Mouse (Mus musculus) forebrain, embryonic 12.5 days (tissue): ENCODE measurements around the gene Nudcd2. TPM values are rescaled to one million over a fixed set of nuclear protein-coding genes. Genes with fewer than 3 reads are reported as not detected.
"Not testable (repeated sequence)": the region's sequence is repeated elsewhere in the genome, so short reads cannot be mapped to it uniquely, and the experiment has no call there.

Experiments
- ATAC-seq: fragments of 200-750 bp; cut with Nextera tagmentation; 2 replicates; pipeline ENCODE4 v1.8.0; 2017; ENCODE audit warnings: moderate TSS enrichment; ENCODE audit not compliant: low FRiP score
- H3K27ac ChIP-seq: fragments of 300-500 bp; sonication (generic); 2 replicates; pipeline ENCODE4 v1.5.1; 2016; ENCODE audit warnings: mild to moderate bottlenecking
- H3K27me3 ChIP-seq: fragments of 300-500 bp; sonication (generic); 2 replicates; pipeline ENCODE4 v1.6.1; 2016; ENCODE audit warnings: mild to moderate bottlenecking
- H3K36me3 ChIP-seq: fragments of 300-500 bp; sonication (generic); replicated peaks from 2 replicates; pipeline ENCODE4 v1.6.1; 2016; ENCODE audit warnings: mild to moderate bottlenecking
- H3K4me1 ChIP-seq: fragments of 300-500 bp; sonication (generic); 2 replicates; pipeline ENCODE4 v1.6.1; 2016
- H3K4me2 ChIP-seq: fragments of 300-500 bp; sonication (generic); 2 replicates; pipeline ENCODE4 v1.6.1; 2016; ENCODE audit warnings: mild to moderate bottlenecking, moderate library complexity
- H3K4me3 ChIP-seq: fragments of 300-500 bp; sonication (generic); replicated peaks from 2 replicates; pipeline ENCODE4 v1.5.1; 2016; ENCODE audit warnings: mild to moderate bottlenecking
- H3K9ac ChIP-seq: fragments of 300-500 bp; sonication (generic); 2 replicates; pipeline ENCODE4 v1.6.1; 2016; ENCODE audit warnings: mild to moderate bottlenecking
- H3K9me3 ChIP-seq: fragments of 300-500 bp; sonication (generic); 2 replicates; pipeline ENCODE4 v1.6.1; 2016
- WGBS: fragments of 180-500 bp; shearing (Covaris S2); methylation state at CpG from one replicate; pipeline ENCODE4 v1.1.7; 2016; 5-methylcytosine and 5-hydroxymethylcytosine counted together
- polyA plus RNA-seq: library from polyadenylated mRNA; unstranded; fragments of >200 nt; fragmentation: Nextera tagmentation; extraction: Ambion mirVana; gene quantifications from 2 replicates; pipeline ENCODE4 v1.2.1, GENCODE M21; 2016

The Nudcd2 gene
- polyA plus RNA-seq, result 151 and 171 TPM in 2 replicates

GRCm38 (mm10) chr11:40733339-40734174, at the start of gene Nudcd2, which contains the start of gene Hmmr:
Nudcd2 (plus strand) TSS chr11:40733667.
Hmmr (minus strand) TSS chr11:40733422.
- Histone ChIP-seq H3K4me2 (peak within 1 kb of the TSS; percentile 76), H3K36me3 (peaks cover 27% of the 10 kb centered on the region), H3K9me3 (no peaks in the 10 kb centered on the region), H3K27me3 (no peaks in the 10 kb centered on the region), H3K27ac (peak within 1 kb of the TSS; percentile 83), H3K9ac (peak within 1 kb of the TSS; percentile 89), H3K4me1 (peaks cover 26% of the 10 kb centered on the region), H3K4me3 (peak within 1 kb of the TSS; percentile 88)
- under 1% methylated on average over 52 of the region's 52 CpGs for WGBS
- peak; percentile 99 for ATAC-seq

GRCm38 (mm10) chr11:40690444-40691127, 42.9 kb upstream of the Nudcd2 start:
- Histone ChIP-seq H3K4me2 (peak overlapping the region; percentile 68), H3K4me1 (peaks cover 29% of the 10 kb centered on the region), H3K36me3 (peaks cover 17% of the 10 kb centered on the region), H3K27me3 (no peaks in the 10 kb centered on the region), H3K27ac (no peak overlapping the region), H3K4me3 (no peak overlapping the region), H3K9me3 (no peaks in the 10 kb centered on the region), H3K9ac (no peak overlapping the region)
- WGBS, result 74% methylated on average over 5 of the region's 5 CpGs
- no peak for ATAC-seq

GRCm38 (mm10) chr11:40692101-40692509, 41.4 kb upstream of the Nudcd2 start:
- Histone ChIP-seq H3K27ac (peak overlapping the region; percentile 95), H3K36me3 (peaks cover 5% of the 10 kb centered on the region), H3K4me2 (peak overlapping the region; percentile 68), H3K4me1 (peaks cover 29% of the 10 kb centered on the region), H3K4me3 (peak overlapping the region; percentile 84), H3K27me3 (no peaks in the 10 kb centered on the region), H3K9ac (peak overlapping the region; percentile 80), H3K9me3 (no peaks in the 10 kb centered on the region)
- ATAC-seq, result peak; percentile 74
- WGBS, result 0% methylated on average over 28 of the region's 28 CpGs

- Histone ChIP-seq H3K4me1 (peaks cover 29% of the 10 kb centered on the region), H3K36me3 (no peaks in the 10 kb centered on the region), H3K9ac (peak overlapping the region; percentile 80), H3K9me3 (no peaks in the 10 kb centered on the region), H3K27me3 (no peaks in the 10 kb centered on the region), H3K4me3 (peak overlapping the region; percentile 84), H3K27ac (peak overlapping the region; percentile 95), H3K4me2 (peak overlapping the region; percentile 68)
- WGBS, result under 1% methylated on average over 36 of the region's 36 CpGs
- ATAC-seq, result peak; percentile 97
These were observed 40.7 kb upstream of the Nudcd2 start for GRCm38 (mm10) chr11:40692511-40693365.

- H3K9ac ChIP-seq, result peak overlapping the region; percentile 80
- peak overlapping the region; percentile 68 for H3K4me2 ChIP-seq
- H3K9me3 ChIP-seq, result no peaks in the 10 kb centered on the region
- H3K4me3 ChIP-seq, result peak overlapping the region; percentile 84
- under 1% methylated on average over 16 of the region's 16 CpGs for WGBS
- no peaks in the 10 kb centered on the region for H3K36me3 ChIP-seq
- H3K27me3 ChIP-seq, result no peaks in the 10 kb centered on the region
- H3K4me1 ChIP-seq, result peaks cover 29% of the 10 kb centered on the region
- 0 out of 2 replicates have a peak, but pooled peaks have one; percentile 27 for ATAC-seq
- H3K27ac ChIP-seq, result peak overlapping the region; percentile 95
These were observed 40.0 kb upstream of the Nudcd2 start for GRCm38 (mm10) chr11:40693366-40693951.

GRCm38 (mm10) chr11:40694311-40695087, 39.0 kb upstream of the Nudcd2 start:
- peak overlapping the region; percentile 84 for H3K4me3 ChIP-seq
- peak; percentile 42 for ATAC-seq
- no peaks in the 10 kb centered on the region for H3K36me3 ChIP-seq
- H3K4me1 ChIP-seq, result peaks cover 28% of the 10 kb centered on the region
- H3K4me2 ChIP-seq, result peak overlapping the region; percentile 68
- peak overlapping the region; percentile 80 for H3K9ac ChIP-seq
- under 1% methylated on average over 31 of the region's 31 CpGs for WGBS
- no peaks in the 10 kb centered on the region for H3K27me3 ChIP-seq
- H3K27ac ChIP-seq, result peak overlapping the region; percentile 95
- no peaks in the 10 kb centered on the region for H3K9me3 ChIP-seq

GRCm38 (mm10) chr11:40695103-40695502, 38.4 kb upstream of the Nudcd2 start, which contains the start of gene Mat2b:
Mat2b (minus strand) TSS chr11:40695203.
- peak within 1 kb of the TSS; percentile 95 for H3K27ac ChIP-seq
- peak within 1 kb of the TSS; percentile 80 for H3K9ac ChIP-seq
- H3K4me1 ChIP-seq, result peaks cover 22% of the 10 kb centered on the region
- H3K4me3 ChIP-seq, result peak within 1 kb of the TSS; percentile 84
- ATAC-seq, result no peak
- peak within 1 kb of the TSS; percentile 68 for H3K4me2 ChIP-seq
- H3K36me3 ChIP-seq, result peaks cover 6% of the 10 kb centered on the region; the same call in 1 of the 2 replicates
- H3K9me3 ChIP-seq, result no peaks in the 10 kb centered on the region
- 87% methylated on average over 9 of the region's 9 CpGs for WGBS
- H3K27me3 ChIP-seq, result no peaks in the 10 kb centered on the region

GRCm38 (mm10) chr11:40709899-40710298, 23.6 kb upstream of the Nudcd2 start:
- 89% methylated on average over 6 of the region's 6 CpGs for WGBS
- not testable (repeated sequence) for H3K9ac ChIP-seq, H3K27ac ChIP-seq, H3K4me3 ChIP-seq, H3K4me1 ChIP-seq, ATAC-seq, H3K9me3 ChIP-seq, H3K4me2 ChIP-seq, H3K27me3 ChIP-seq
- H3K36me3 ChIP-seq, result peaks cover 88% of the 10 kb centered on the region

GRCm38 (mm10) chr11:40713858-40714257, 19.6 kb upstream of the Nudcd2 start:
- Histone ChIP-seq H3K36me3 (peaks cover 87% of the 10 kb centered on the region), H3K27me3 (no peaks in the 10 kb centered on the region), H3K4me2 (no peak overlapping the region), H3K9me3 (no peaks in the 10 kb centered on the region), H3K27ac (no peak overlapping the region), H3K4me3 (no peak overlapping the region), H3K9ac (no peak overlapping the region), H3K4me1 (no peaks in the 10 kb centered on the region)
- ATAC-seq, result no peak
- 90% methylated on average over 8 of the region's 8 CpGs for WGBS

GRCm38 (mm10) chr11:40715524-40715923, 17.9 kb upstream of the Nudcd2 start:
- H3K4me2 ChIP-seq, result no peak overlapping the region
- no peaks in the 10 kb centered on the region for H3K27me3 ChIP-seq
- H3K4me1 ChIP-seq, result no peaks in the 10 kb centered on the region
- WGBS, result 94% methylated on average over 5 of the region's 5 CpGs
- H3K4me3 ChIP-seq, result no peak overlapping the region
- H3K9ac ChIP-seq, result no peak overlapping the region
- H3K36me3 ChIP-seq, result peaks cover 83% of the 10 kb centered on the region
- no peaks in the 10 kb centered on the region for H3K9me3 ChIP-seq
- H3K27ac ChIP-seq, result no peak overlapping the region
- no peak for ATAC-seq

GRCm38 (mm10) chr11:40718324-40718723, 15.1 kb upstream of the Nudcd2 start:
- H3K9ac ChIP-seq, result no peak overlapping the region
- H3K27ac ChIP-seq, result no peak overlapping the region
- H3K4me3 ChIP-seq, result no peak overlapping the region
- H3K4me1 ChIP-seq, result no peaks in the 10 kb centered on the region
- no peaks in the 10 kb centered on the region for H3K27me3 ChIP-seq
- H3K36me3 ChIP-seq, result peaks cover 85% of the 10 kb centered on the region
- no peaks in the 10 kb centered on the region for H3K9me3 ChIP-seq
- ATAC-seq, result no peak
- no peak overlapping the region for H3K4me2 ChIP-seq
